Mouse (Mus musculus) intestine, embryonic 14.5 days (tissue): ENCODE measurements around the gene Ilvbl. TPM values are rescaled to one million over a fixed set of nuclear protein-coding genes. Genes with fewer than 3 reads are reported as not detected.

Source experiments
- microRNA-seq: library from miRNA; unstranded; fragments of <30 nt; microRNA quantifications from one replicate; pipeline ENCODE4, GENCODE M21; 2016
- polyA plus RNA-seq: library from polyadenylated mRNA; unstranded; fragments of >200 nt; fragmentation: Nextera tagmentation; extraction: Ambion mirVana; gene quantifications from 2 replicates; pipeline ENCODE4 v1.2.1, GENCODE M21; 2014

Ilvbl gene
- polyA plus RNA-seq, 1 experiment from 2014 or later = 44.1 TPM

Small RNAs within 50 kb of the gene (microRNA-seq; reads per million reads assigned to microRNA genes)
- not detected for gene Gm27541

Other genes with a start within 250 kb of the Ilvbl start
- gene Agpat3, start 221.9 kb upstream of the Ilvbl start, polyA plus RNA-seq = 38.1 and 59.2 TPM in 2 replicates
- gene Rrp1, start 161.3 kb upstream of the Ilvbl start, polyA plus RNA-seq = 238 and 249 TPM in 2 replicates
- gene Cstb, start 148.7 kb upstream of the Ilvbl start, polyA plus RNA-seq = 258 and 265 TPM in 2 replicates
- gene Pdxk, start 109.4 kb upstream of the Ilvbl start, polyA plus RNA-seq = 10.2 and 12.0 TPM in 2 replicates
- gene Olfr1358, start 56.9 kb upstream of the Ilvbl start, polyA plus RNA-seq = not detected in 2 replicates
- 19.4 and 24.1 TPM in 2 replicates for gene Syde1, start 17.6 kb downstream of the Ilvbl start, polyA plus RNA-seq
- not detected in 2 replicates for gene Olfr1357, start 43.7 kb downstream of the Ilvbl start, polyA plus RNA-seq
- gene Casp14, start 143.9 kb downstream of the Ilvbl start, polyA plus RNA-seq = 0.18 TPM in 1 of 2 replicates, not detected in the other
- 0.11 TPM in 1 of 2 replicates, not detected in the other for gene Ccdc105, start 178.7 kb downstream of the Ilvbl start, polyA plus RNA-seq
- gene Slc1a6, start 206.2 kb downstream of the Ilvbl start, polyA plus RNA-seq = 1.1 and 1.2 TPM in 2 replicates